Mouse (Mus musculus): ENCODE measurements around the gene Specc1l.
"Not testable (repeated sequence)": the region's sequence is repeated elsewhere in the genome, so short reads cannot be mapped to it uniquely, and the experiment has no call there.

- not testable (repeated sequence) for TF ChIP-seq CTCF, EP300 (IDR thresholded peaks at IDR 0.05)
Measured at GRCm38 (mm10) chr10:75344563-75344962, 132.7 kb downstream of the Specc1l start.

All from lung, postnatal 0 days (tissue).